Comparison of ENCODE assay signal across 32 mouse cellular contexts in the genomic region with DNA sequence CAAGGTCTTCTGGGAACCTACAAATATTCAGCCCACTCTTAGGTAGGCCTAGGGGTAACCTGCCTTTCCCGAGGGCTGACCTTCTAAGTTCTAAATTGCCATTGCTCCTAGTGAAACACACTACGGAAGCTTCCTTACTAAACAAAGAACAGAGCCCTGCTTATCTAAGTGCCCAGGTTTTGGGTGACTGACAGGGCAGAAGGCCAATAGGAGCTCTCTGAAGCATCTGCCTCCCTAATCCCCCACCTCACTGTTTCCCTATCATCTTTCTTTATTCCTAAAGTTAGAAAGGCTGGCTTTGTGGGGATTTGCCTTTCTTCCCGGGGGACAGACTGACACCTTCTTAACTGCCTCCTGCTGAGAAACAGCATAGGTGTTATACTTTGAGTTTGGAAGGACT.
DNase-seq lines count a peak whose midpoint lies in the region; ATAC-seq and TF ChIP-seq lines count a peak whose summit lies in the region.
"Had no signal": no experiment of that assay in that cellular context is flagged by ENCODE, and none has a peak within 500 bp of the region (broad histone marks: within the 10 kb centered on the region; RNA-seq: fewer than 3 reads in every experiment).

No protein-coding gene starts in this region.

- no peak for DNase-seq in heart, postnatal 0 days (ENCODE audit: low spot score)
- no peak for DNase-seq in heart, adult 18-20 months
- DNase-seq in liver, embryonic 14.5 days (ENCODE audit: low read depth in 3 of 3, low spot score in 3 of 3), result peak; percentile 23 to 38 (median 24)
- no peak for DNase-seq in liver, postnatal 0 days
- peak; percentile 22 for DNase-seq in MEL-GATA-1-ER (ENCODE audit: extremely low read depth, low read depth)
- no peak for DNase-seq in cerebellum, adult 8-10 months
- no peak for DNase-seq in adrenal gland, postnatal 36 days
- DNase-seq: adrenal gland, postnatal 14 days; cerebellum, adult 2 months; cerebellum, postnatal 25 days; forebrain, postnatal 0 days; gastrocnemius, postnatal 14 days; kidney, adult 8-10 months; kidney, postnatal 4 days; layer of hippocampus, adult 9-11 months; lung, adult 2 months; lung, postnatal 10 days; right cerebral cortex, postnatal 14 days; spleen, adult 18-20 months; thymus, adult 2 months; thymus, postnatal 36 days had no signal

- no peaks in the 10 kb centered on the region for H3K9me3 ChIP-seq in heart, postnatal 0 days (replicated peaks; ENCODE audit: control insufficient read depth, low read length)
- H3K9me3 ChIP-seq in liver, embryonic 14.5 days (ENCODE audit: control insufficient read depth, low read length), result no peaks in the 10 kb centered on the region
- no peaks in the 10 kb centered on the region for H3K9me3 ChIP-seq in liver, postnatal 0 days (ENCODE audit: low read length)
- H3K9me3 ChIP-seq: embryonic facial prominence, embryonic 10.5 days; embryonic facial prominence, embryonic 15.5 days; forebrain, embryonic 12.5 days; hindbrain, embryonic 13.5 days; limb, embryonic 10.5 days; limb, embryonic 15.5 days; midbrain, embryonic 13.5 days; neural tube, embryonic 13.5 days had no signal

- no peak overlapping the region for H3K9ac ChIP-seq in heart, postnatal 0 days (replicated peaks; ENCODE audit: low read depth, low read length)
- H3K9ac ChIP-seq in liver, embryonic 14.5 days (replicated peaks), result no peak overlapping the region
- H3K9ac ChIP-seq in liver, postnatal 0 days (replicated peaks), result no peak overlapping the region
- H3K9ac ChIP-seq: embryonic facial prominence, embryonic 15.5 days; forebrain, embryonic 12.5 days; forebrain, postnatal 0 days; hindbrain, embryonic 13.5 days; limb, embryonic 15.5 days; midbrain, embryonic 13.5 days; neural tube, embryonic 13.5 days had no signal

- peaks cover 30% of the 10 kb centered on the region for H3K36me3 ChIP-seq in heart, postnatal 0 days (replicated peaks; ENCODE audit: control insufficient read depth, insufficient read depth, low read length)
- peaks cover 97% of the 10 kb centered on the region for H3K36me3 ChIP-seq in liver, embryonic 14.5 days (replicated peaks; ENCODE audit: control insufficient read depth, insufficient read depth, low read depth)
- H3K36me3 ChIP-seq in liver, postnatal 0 days (replicated peaks; ENCODE audit: insufficient read depth, low read length), result peaks cover 91% of the 10 kb centered on the region

- 0 out of 2 replicates have a peak, but pooled peaks have one; percentile 6 for ATAC-seq in heart, postnatal 0 days (ENCODE audit: insufficient read depth, low read depth)
- ATAC-seq in liver, embryonic 14.5 days (ENCODE audit: insufficient read depth), result no peak
- no peak for ATAC-seq in liver, postnatal 0 days
- ATAC-seq: forebrain, postnatal 0 days; intestine, embryonic 16.5 days; midbrain, embryonic 13.5 days had no signal

- WGBS in heart, postnatal 0 days, result 24% methylated on average over 3 of the region's 3 CpGs
- 58% methylated on average over 3 of the region's 3 CpGs for WGBS in liver, embryonic 14.5 days (ENCODE audit: insufficient replicate concordance)
- WGBS in liver, postnatal 0 days (ENCODE audit: insufficient replicate concordance), result 62% methylated on average over 3 of the region's 3 CpGs

- no peak for TF ChIP-seq CTCF in heart, postnatal 0 days (IDR thresholded peaks at IDR 0.05; ENCODE audit: low read depth)
- TF ChIP-seq CTCF in liver, embryonic 14.5 days (IDR thresholded peaks at IDR 0.05; ENCODE audit: low read depth), result no peak
- no peak for TF ChIP-seq CTCF in liver, postnatal 0 days (IDR thresholded peaks at IDR 0.05; ENCODE audit: low read depth)

- H3K4me2 ChIP-seq in heart, postnatal 0 days (ENCODE audit: low read depth, low read length), result no peak overlapping the region
- no peak overlapping the region for H3K4me2 ChIP-seq in liver, embryonic 14.5 days (ENCODE audit: low read depth)
- H3K4me2 ChIP-seq in liver, postnatal 0 days (ENCODE audit: low read depth, low read length), result no peak overlapping the region
- H3K4me2 ChIP-seq: embryonic facial prominence, embryonic 15.5 days; forebrain, embryonic 12.5 days; hindbrain, embryonic 13.5 days; limb, embryonic 15.5 days; midbrain, embryonic 13.5 days; neural tube, embryonic 13.5 days had no signal

- H3K4me1 ChIP-seq in heart, postnatal 0 days (ENCODE audit: control insufficient read depth, insufficient read depth), result 0 out of 2 replicates have a peak, but pooled peaks cover 4% of the 10 kb centered on the region
- H3K4me1 ChIP-seq in liver, embryonic 14.5 days (replicated peaks; ENCODE audit: control insufficient read depth in 2 of 2, insufficient read depth in 2 of 2, low read length in 1 of 2), result peaks cover 0 to 7% of the 10 kb centered on the region in 2 experiments; a peak in 1 of 4 replicates
- no peaks in the 10 kb centered on the region for H3K4me1 ChIP-seq in liver, postnatal 0 days (ENCODE audit: insufficient read depth)
- H3K4me1 ChIP-seq: embryonic facial prominence, embryonic 10.5 days; embryonic facial prominence, embryonic 15.5 days; forebrain, embryonic 12.5 days; hindbrain, embryonic 13.5 days; limb, embryonic 10.5 days; limb, embryonic 15.5 days; neural tube, embryonic 13.5 days had no signal

- no peak overlapping the region for H3K27ac ChIP-seq in heart, postnatal 0 days (ENCODE audit: low read depth)
- no peak overlapping the region for H3K27ac ChIP-seq in liver, embryonic 14.5 days
- no peak overlapping the region for H3K27ac ChIP-seq in liver, postnatal 0 days (ENCODE audit: low read depth)
- H3K27ac ChIP-seq: embryonic facial prominence, embryonic 10.5 days; embryonic facial prominence, embryonic 15.5 days; forebrain, embryonic 12.5 days; hindbrain, embryonic 13.5 days; kidney, postnatal 0 days; limb, embryonic 10.5 days; limb, embryonic 15.5 days; macrophage; midbrain, embryonic 13.5 days; neural tube, embryonic 13.5 days had no signal

- no peak for TF ChIP-seq EP300 in heart, postnatal 0 days (IDR thresholded peaks at IDR 0.05; ENCODE audit: low read depth)
- TF ChIP-seq EP300 in liver, embryonic 14.5 days (IDR thresholded peaks at IDR 0.05; ENCODE audit: low read depth), result no peak
- no peak for TF ChIP-seq EP300 in liver, postnatal 0 days (IDR thresholded peaks at IDR 0.05; ENCODE audit: low read depth)

- no peaks in the 10 kb centered on the region for H3K27me3 ChIP-seq in heart, postnatal 0 days (ENCODE audit: control insufficient read depth, insufficient read depth, low read length)
- H3K27me3 ChIP-seq in liver, embryonic 14.5 days (ENCODE audit: control insufficient read depth, insufficient read depth, low read length), result no peaks in the 10 kb centered on the region
- no peaks in the 10 kb centered on the region for H3K27me3 ChIP-seq in liver, postnatal 0 days (ENCODE audit: insufficient read depth, low read length)
- H3K27me3 ChIP-seq: embryonic facial prominence, embryonic 15.5 days; forebrain, embryonic 12.5 days; hindbrain, embryonic 13.5 days; limb, embryonic 15.5 days; midbrain, embryonic 13.5 days; neural tube, embryonic 13.5 days had no signal

- H3K4me3 ChIP-seq in heart, postnatal 0 days (ENCODE audit: low read depth, low read length), result no peak overlapping the region
- H3K4me3 ChIP-seq in liver, embryonic 14.5 days (ENCODE audit: insufficient read depth in 1 of 2, low read depth in 2 of 2, low read length in 2 of 2), result no peak overlapping the region
- no peak overlapping the region for H3K4me3 ChIP-seq in liver, postnatal 0 days (ENCODE audit: low read depth, low read length)
- H3K4me3 ChIP-seq: embryonic facial prominence, embryonic 10.5 days; embryonic facial prominence, embryonic 15.5 days; forebrain, embryonic 12.5 days; hindbrain, embryonic 13.5 days; limb, embryonic 10.5 days; limb, embryonic 15.5 days; midbrain, embryonic 13.5 days; neural tube, embryonic 13.5 days had no signal

Comparison
In these comparisons a context has a peak if more than half of its experiments do, and no peak if none do; other contexts are left out.
1. DNase-seq: peak in liver, embryonic 14.5 days (3 of 3) and MEL-GATA-1-ER (single experiment); none in heart, postnatal 0 days (single experiment), heart, adult 18-20 months (0 of 2), liver, postnatal 0 days (single experiment), cerebellum, adult 8-10 months (single experiment) and adrenal gland, postnatal 36 days (0 of 2).